Mouse (Mus musculus) hindbrain, embryonic 14.5 days (tissue): ENCODE results near the gene Surf4. TPM values are rescaled to one million over a fixed set of nuclear protein-coding genes. Genes with fewer than 3 reads are reported as not detected.
"Not testable (repeated sequence)": the region's sequence is repeated elsewhere in the genome, so short reads cannot be mapped to it uniquely, and the experiment has no call there.

Source experiments
- ATAC-seq: fragments of 200-750 bp; cut with Nextera tagmentation; 2 replicates; pipeline ENCODE4 v1.8.0; 2017; ENCODE audit warnings: moderate number of reproducible peaks, mild to moderate bottlenecking, moderate TSS enrichment, moderate library complexity; ENCODE audit not compliant: low FRiP score
- DNase-seq: peaks from one replicate; pipeline ENCODE4 v3.0.0-alpha.2; 2015; ENCODE audit warnings: low spot score
- H3K27ac ChIP-seq: fragments of 300-500 bp; sonication (generic); 2 replicates; pipeline ENCODE4 v1.5.1; 2014; ENCODE audit warnings: mild to moderate bottlenecking, moderate library complexity
- H3K27me3 ChIP-seq: fragments of 300-500 bp; sonication (generic); 2 replicates; pipeline ENCODE4 v1.6.1; 2014; ENCODE audit warnings: mild to moderate bottlenecking, low read length, mixed read lengths; ENCODE audit not compliant: control insufficient read depth, insufficient read depth
- H3K36me3 ChIP-seq: fragments of 300-500 bp; sonication (generic); replicated peaks from 2 replicates; pipeline ENCODE4 v1.6.1; 2014; ENCODE audit not compliant: control insufficient read depth, insufficient read depth
- H3K4me1 ChIP-seq: fragments of 300-500 bp; sonication (generic); replicated peaks from 2 replicates; pipeline ENCODE4 v1.6.1; 2014; ENCODE audit warnings: antibody characterized with exemption, low read length, mixed read lengths; ENCODE audit not compliant: control insufficient read depth, insufficient read depth
- H3K4me2 ChIP-seq: fragments of 300-500 bp; sonication (generic); replicated peaks from 2 replicates; pipeline ENCODE4 v1.6.1; 2014; ENCODE audit warnings: mild to moderate bottlenecking, moderate library complexity
- H3K4me3 ChIP-seq: fragments of 300-500 bp; sonication (generic); replicated peaks from 2 replicates; pipeline ENCODE4 v1.5.1; 2014; ENCODE audit warnings: mild to moderate bottlenecking, low read length
- H3K9ac ChIP-seq: fragments of 300-500 bp; sonication (generic); 2 replicates; pipeline ENCODE4 v1.6.1; 2014
- H3K9me3 ChIP-seq: fragments of 300-500 bp; sonication (generic); 2 replicates; pipeline ENCODE4 v1.6.1; 2016; ENCODE audit warnings: low read length; ENCODE audit not compliant: control insufficient read depth
- WGBS: fragments of 180-500 bp; shearing (Covaris S2); extraction: QIAGEN DNeasy Blood & Tissue Kit; methylation state at CpG from one replicate; pipeline ENCODE4 v1.1.7; 2014; 5-methylcytosine and 5-hydroxymethylcytosine counted together
- polyA plus RNA-seq: library from polyadenylated mRNA; unstranded; fragments of >200 nt; fragmentation: Nextera tagmentation; extraction: Ambion mirVana; gene quantifications from 2 replicates; pipeline ENCODE4 v1.2.1, GENCODE M21; 2014

Gene Surf4
- polyA plus RNA-seq, 1 experiment from 2014 or later: 109 TPM

- not testable (repeated sequence) for H3K4me3 ChIP-seq, H3K9me3 ChIP-seq, H3K9ac ChIP-seq, H3K4me2 ChIP-seq, H3K27ac ChIP-seq, H3K27me3 ChIP-seq, ATAC-seq, H3K4me1 ChIP-seq, DNase-seq
- 51% methylated on average over 4 of the region's 4 CpGs for WGBS
- peaks cover 26% of the 10 kb centered on the region for H3K36me3 ChIP-seq
These were observed 47.6 kb downstream of the Surf4 start for GRCm38 (mm10) chr2:26886170-26886569.

- not testable (repeated sequence) for H3K4me1 ChIP-seq, DNase-seq, H3K27ac ChIP-seq, H3K27me3 ChIP-seq, H3K9ac ChIP-seq, ATAC-seq, H3K4me3 ChIP-seq, H3K4me2 ChIP-seq, H3K9me3 ChIP-seq
- H3K36me3 ChIP-seq: peaks cover 20% of the 10 kb centered on the region
- WGBS: 78% methylated on average over 2 of the region's 2 CpGs
These were observed 48.2 kb downstream of the Surf4 start for GRCm38 (mm10) chr2:26885541-26885940.

GRCm38 (mm10) chr2:26878571-26878970 is 55.2 kb downstream of the Surf4 start:
- H3K27me3 ChIP-seq: no peaks in the 10 kb centered on the region

GRCm38 (mm10) chr2:26870666-26871065 is 63.1 kb downstream of the Surf4 start:
- Histone ChIP-seq H3K4me2 (no peak overlapping the region), H3K27ac (no peak overlapping the region)
- WGBS: 70% methylated on average over 6 of the region's 6 CpGs

More at GRCm38 (mm10) chr2:26878571-26878970, 55.2 kb downstream of the Surf4 start:
- H3K9me3 ChIP-seq: 0 out of 2 replicates have a peak, but pooled peaks cover under 1% of the 10 kb centered on the region
- H3K4me2 ChIP-seq: no peak overlapping the region
- H3K4me1 ChIP-seq: no peaks in the 10 kb centered on the region
- H3K27ac ChIP-seq: no peak overlapping the region
- H3K4me3 ChIP-seq: no peak overlapping the region
- ATAC-seq: no peak
- H3K36me3 ChIP-seq: no peaks in the 10 kb centered on the region
- no peak for DNase-seq
- H3K9ac ChIP-seq: no peak overlapping the region

More at GRCm38 (mm10) chr2:26870666-26871065, 63.1 kb downstream of the Surf4 start:
- H3K4me3 ChIP-seq: no peak overlapping the region
- H3K27me3 ChIP-seq: no peaks in the 10 kb centered on the region
- no peak for ATAC-seq
- no peak for DNase-seq
- H3K9ac ChIP-seq: no peak overlapping the region
- H3K36me3 ChIP-seq: no peaks in the 10 kb centered on the region
- no peaks in the 10 kb centered on the region for H3K4me1 ChIP-seq
- H3K9me3 ChIP-seq: no peaks in the 10 kb centered on the region

Other genes with a start within 250 kb of the Surf4 start
- not detected in 2 replicates for gene Abo, start 68.9 kb downstream of the Surf4 start, polyA plus RNA-seq
- 15.1 and 15.9 TPM in 2 replicates for gene Surf6, start 31.0 kb downstream of the Surf4 start, polyA plus RNA-seq
- 113 TPM in 2 replicates for gene Med22, start 23.3 kb downstream of the Surf4 start, polyA plus RNA-seq
- gene Rpl7a, start 23.2 kb downstream of the Surf4 start, polyA plus RNA-seq: 439 and 494 TPM in 2 replicates
- 44.1 and 45.2 TPM in 2 replicates for gene Surf2, start 17.6 kb downstream of the Surf4 start, polyA plus RNA-seq
- 80.3 and 86.9 TPM in 2 replicates for gene Surf1, start 17.4 kb downstream of the Surf4 start, polyA plus RNA-seq
- 0.16 TPM in 1 of 2 replicates, not detected in the other for gene Stkld1, start 119 bp upstream of the Surf4 start, polyA plus RNA-seq
- 32.6 and 35.8 TPM in 2 replicates for gene Rexo4, start 30.5 kb upstream of the Surf4 start, polyA plus RNA-seq
- gene Adamts13, start 39.5 kb upstream of the Surf4 start, polyA plus RNA-seq: 0.11 TPM in 1 of 2 replicates, not detected in the other
- 72.7 and 83.7 TPM in 2 replicates for gene Cacfd1, start 76.0 kb upstream of the Surf4 start, polyA plus RNA-seq
- gene Slc2a6, start 94.1 kb upstream of the Surf4 start, polyA plus RNA-seq: 10.1 and 10.8 TPM in 2 replicates
- 0.32 TPM in 1 of 2 replicates, not detected in the other for gene Mymk, start 138.3 kb upstream of the Surf4 start, polyA plus RNA-seq
- 9.1 and 10.0 TPM in 2 replicates for gene Adamtsl2, start 145.5 kb upstream of the Surf4 start, polyA plus RNA-seq
- gene Fam163b, start 208.6 kb upstream of the Surf4 start, polyA plus RNA-seq: 7.9 and 9.4 TPM in 2 replicates
- gene Dbh, start 231.3 kb upstream of the Surf4 start, polyA plus RNA-seq: 2.3 and 3.7 TPM in 2 replicates